Mouse (Mus musculus) heart, postnatal 10 days (tissue): ENCODE measurements around the gene Vmp1. TPM values are rescaled to one million over a fixed set of nuclear protein-coding genes. Genes with fewer than 3 reads are reported as not detected.

Experiments used
- DNase-seq, 2 experiments: peaks; one replicate each; pipeline ENCODE4 v3.0.0; 2021
- intact Hi-C: fragments of 180-260 bp; cut with DNase I; formaldehyde crosslinking; loops from one replicate; pipeline ENCODE4 v1.15.1; 2025
- total RNA-seq, 2 experiments: library from RNA; stranded (reverse); gene quantifications; 2 replicates each; pipeline ENCODE4 v1.2.3; 2021

Gene Vmp1
- total RNA-seq, 2 experiments from 2014 or later, result 49.8 to 53.1 TPM

GRCm38 (mm10) chr11:86586868-86587792 is 96.5 kb downstream of the Vmp1 start:
- intact Hi-C loops, result no loop called here
- DNase-seq, result peak; percentile 71 to 77

- peak in 1 of 2 experiments; percentile 54 for DNase-seq
- intact Hi-C loops, result no loop called here
Observed at GRCm38 (mm10) chr11:86586177-86586867, 97.3 kb downstream of the Vmp1 start.

DNA sequence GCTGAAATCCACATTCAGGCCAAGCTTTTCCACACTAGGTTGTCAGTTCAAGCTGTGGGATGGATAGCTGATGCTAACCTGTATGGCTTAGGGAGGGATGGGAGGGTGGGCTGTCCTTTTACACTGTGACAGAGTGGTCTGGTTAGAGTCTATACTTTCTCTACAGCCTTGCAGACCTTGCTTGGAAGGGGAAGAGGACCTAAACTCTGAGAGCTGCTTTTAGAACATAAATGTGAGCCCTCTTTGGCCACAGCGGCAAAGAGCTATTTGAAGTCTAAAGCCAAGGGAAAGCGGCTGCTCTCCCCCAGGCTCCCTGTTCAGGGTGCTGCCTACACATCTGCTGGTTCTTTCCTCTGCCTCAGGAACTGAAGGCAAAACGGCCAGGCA is 98.0 kb downstream of the Vmp1 start:
- DNase-seq, result no peak
- intact Hi-C loops, result no loop called here

DNA sequence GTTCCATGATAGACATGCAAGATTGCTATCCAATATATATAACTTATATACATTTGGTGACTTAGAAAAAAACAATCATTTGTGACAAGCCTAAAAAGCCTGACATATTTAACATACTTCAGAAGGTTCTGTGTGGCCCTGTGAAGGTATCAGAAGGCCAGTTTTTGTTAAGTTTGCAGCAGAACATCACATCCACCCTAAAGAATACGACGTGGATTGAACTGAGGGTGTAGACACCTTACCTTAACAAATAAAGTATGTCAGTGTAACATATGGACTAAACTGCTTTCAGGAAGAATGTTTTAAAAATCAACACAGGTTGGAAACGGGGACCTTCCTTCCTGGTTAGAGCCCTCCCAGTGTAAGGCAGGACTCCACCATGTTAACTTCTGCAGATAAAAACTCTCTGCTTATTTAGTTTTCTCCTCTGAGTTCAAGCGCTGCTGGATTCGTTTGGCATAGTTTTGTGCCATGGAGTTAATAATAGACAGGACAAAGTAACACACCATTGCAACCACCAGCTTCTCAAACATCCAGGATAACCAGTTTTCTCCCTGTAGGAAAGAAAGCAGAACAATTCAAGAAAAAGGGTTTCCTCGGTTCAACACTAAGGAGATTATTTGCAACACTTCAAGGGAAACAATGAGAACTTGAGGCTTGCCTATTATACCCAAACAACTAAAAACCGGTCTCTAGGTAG is 98.6 kb downstream of the Vmp1 start:
- intact Hi-C loops, result no loop called here
- DNase-seq, result no peak

- DNase-seq, result no peak
- intact Hi-C loops, result no loop called here
Observed at GRCm38 (mm10) chr11:86583990-86584897, 99.4 kb downstream of the Vmp1 start.

- intact Hi-C loops, result no loop called here
- no peak for DNase-seq
Observed at GRCm38 (mm10) chr11:86583313-86583825, 100.3 kb downstream of the Vmp1 start.

DNA sequence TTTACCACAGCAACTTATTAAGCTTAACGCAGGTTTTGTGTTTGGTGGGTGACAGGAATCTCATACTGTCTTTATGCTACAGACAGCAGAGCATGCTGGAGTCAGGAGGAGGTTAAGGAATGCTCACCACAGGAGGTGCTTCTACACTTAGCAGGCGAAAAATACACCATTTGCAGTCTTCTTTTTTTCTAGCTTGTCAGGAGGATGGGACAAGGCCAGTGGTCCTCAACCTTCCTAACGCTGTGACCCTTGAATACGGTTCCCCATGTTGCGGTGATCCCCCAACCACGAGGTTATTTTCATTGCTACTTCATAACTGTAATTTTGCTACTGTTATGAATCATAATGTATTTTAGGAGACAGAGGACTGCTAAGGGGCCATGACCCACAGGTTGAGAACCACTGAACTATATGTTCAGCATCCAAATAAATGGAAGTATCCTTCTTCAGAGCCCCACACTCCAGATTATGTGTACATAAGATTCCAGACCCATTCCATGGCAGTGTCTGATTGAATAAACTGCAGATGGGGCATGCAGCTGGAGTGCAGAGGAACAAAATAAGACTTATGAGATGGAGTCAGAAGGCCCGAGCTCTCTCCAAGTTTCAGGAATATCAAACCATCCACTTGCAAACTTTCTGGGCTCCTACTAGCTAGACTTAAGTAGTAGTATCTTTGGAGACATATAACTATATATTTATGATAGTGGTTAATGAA is 100.9 kb downstream of the Vmp1 start:
- no peak for DNase-seq
- intact Hi-C loops, result no loop called here

- no peak for DNase-seq
- intact Hi-C loops, result no loop called here
Observed at GRCm38 (mm10) chr11:86581943-86582542, 101.6 kb downstream of the Vmp1 start.

GRCm38 (mm10) chr11:86581250-86581753 is 102.3 kb downstream of the Vmp1 start:
- intact Hi-C loops, result no loop called here
- DNase-seq, result peak; percentile 63 to 67

- intact Hi-C loops, result no loop called here
- no peak for DNase-seq
Observed at GRCm38 (mm10) chr11:86580319-86581113, 103.1 kb downstream of the Vmp1 start.

- DNase-seq, result no peak
- intact Hi-C loops, result no loop called here
Observed at GRCm38 (mm10) chr11:86579731-86580318, 103.8 kb downstream of the Vmp1 start.

- DNase-seq, result peak; percentile 72
- intact Hi-C loops, result no loop called here
Observed at GRCm38 (mm10) chr11:86578809-86579730, 104.6 kb downstream of the Vmp1 start.

GRCm38 (mm10) chr11:86578106-86578808 is 105.4 kb downstream of the Vmp1 start:
- intact Hi-C loops, result no loop called here
- no peak for DNase-seq

GRCm38 (mm10) chr11:86577231-86577630 is 106.4 kb downstream of the Vmp1 start:
- DNase-seq, result peak; percentile 67
- intact Hi-C loops, result no loop called here

DNA sequence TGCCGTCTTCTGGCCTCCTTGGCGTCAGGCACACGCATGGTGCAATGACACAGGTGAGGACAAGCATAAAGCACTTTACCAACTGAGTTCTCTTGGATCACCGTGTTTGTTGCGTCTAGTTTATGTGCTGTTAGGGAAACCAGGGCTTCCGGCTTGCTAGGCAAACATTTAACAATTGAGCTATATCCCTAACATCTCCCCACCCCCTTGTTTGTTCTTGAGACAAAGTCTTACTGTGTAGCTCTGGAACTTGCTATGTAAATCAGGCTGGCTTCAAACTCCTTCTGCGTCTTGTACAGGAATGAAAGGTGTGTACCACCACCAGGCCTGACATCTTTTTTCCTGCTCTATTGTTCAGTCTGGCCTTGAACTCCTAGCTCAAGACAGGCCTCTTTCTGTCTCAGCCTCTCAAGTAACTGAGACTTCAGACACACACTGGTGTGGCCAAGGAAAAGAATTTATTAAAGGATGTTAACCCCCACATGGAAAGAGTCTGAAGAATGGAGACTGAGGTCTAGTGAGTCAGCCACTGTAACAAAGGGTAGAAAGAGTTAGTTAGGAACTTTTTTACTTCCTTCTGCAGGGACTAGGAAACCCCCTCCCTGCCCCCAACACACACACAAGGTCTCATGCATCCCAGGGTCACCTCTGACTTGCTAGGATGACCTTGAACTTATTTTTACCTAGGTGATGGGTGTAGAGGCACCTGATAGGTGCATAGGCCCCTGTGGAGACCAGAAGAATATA is 107.8 kb downstream of the Vmp1 start:
- no peak for DNase-seq
- intact Hi-C loops, result no loop called here
